Mouse (Mus musculus) yolk sac, embryonic 10.5 days (tissue): ENCODE data around the gene Krt12.

Experiments used
- DNase-seq: peaks from one replicate; pipeline ENCODE4 v3.0.0-alpha.2; 2017; ENCODE audit warnings: low spot score

The Krt12 gene

DNA sequence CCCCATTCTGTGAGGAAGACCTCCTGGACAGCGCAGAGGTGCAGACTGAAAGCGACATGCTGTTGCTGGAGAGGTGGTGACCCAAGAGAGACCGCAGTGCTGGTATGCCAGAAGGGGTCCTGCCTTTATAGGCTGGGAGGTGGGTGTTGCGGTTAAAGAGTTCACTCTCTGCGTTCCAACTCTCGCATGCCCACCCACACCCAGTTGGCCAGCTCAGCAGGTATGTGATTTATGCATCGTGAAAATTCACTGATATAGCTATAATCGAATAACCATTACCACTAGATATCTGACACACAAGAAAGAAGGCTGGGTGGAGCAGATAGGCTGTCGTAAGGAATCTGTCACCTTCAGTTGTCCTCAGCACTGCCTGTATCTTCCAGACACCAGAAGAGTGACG lies at the start of gene Krt12:
TSS of gene Krt12 (minus strand) at position 101 of the 400 bp plus-strand sequence.
- DNase-seq: no peak

DNA sequence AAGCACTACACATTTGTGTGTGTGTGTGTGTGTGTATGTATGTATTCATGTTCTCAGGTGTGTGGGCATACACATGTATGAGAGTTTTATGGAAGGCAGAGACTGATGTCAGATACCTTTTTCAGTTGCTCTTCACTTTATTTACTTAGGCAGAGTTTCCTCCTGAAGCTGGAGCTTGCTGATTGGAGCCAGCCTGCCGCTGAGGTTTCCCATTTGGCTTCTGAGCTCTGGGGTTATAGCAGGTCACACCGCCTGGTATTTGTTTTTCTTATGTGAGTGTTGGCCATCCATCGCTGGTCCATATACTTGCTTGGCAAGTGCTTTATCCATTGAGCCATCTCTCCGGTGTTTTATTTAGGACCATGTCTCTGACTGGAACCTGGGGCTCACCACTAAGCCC lies 47.2 kb upstream of the Krt12 start:
- no peak for DNase-seq

DNA sequence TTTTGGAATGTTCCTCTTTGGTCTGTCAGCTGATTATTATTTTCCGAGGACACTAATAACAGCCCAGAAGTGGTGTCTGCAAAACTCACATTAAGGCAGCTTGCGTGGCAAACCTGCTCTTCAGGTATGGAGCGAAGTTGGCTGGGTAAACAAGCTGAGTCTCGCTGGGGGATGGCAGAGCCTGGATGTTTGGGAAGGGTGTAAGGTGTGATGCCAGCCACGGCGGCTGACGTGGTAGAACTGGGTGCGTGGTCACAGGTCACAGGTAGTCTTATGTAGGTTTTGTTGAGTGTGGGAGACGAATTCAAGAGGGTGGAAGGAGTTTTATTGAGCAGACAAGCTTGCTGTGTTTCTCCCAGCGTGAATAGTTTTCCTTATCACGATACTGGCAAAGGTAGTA lies 46.5 kb upstream of the Krt12 start:
- no peak for DNase-seq

DNA sequence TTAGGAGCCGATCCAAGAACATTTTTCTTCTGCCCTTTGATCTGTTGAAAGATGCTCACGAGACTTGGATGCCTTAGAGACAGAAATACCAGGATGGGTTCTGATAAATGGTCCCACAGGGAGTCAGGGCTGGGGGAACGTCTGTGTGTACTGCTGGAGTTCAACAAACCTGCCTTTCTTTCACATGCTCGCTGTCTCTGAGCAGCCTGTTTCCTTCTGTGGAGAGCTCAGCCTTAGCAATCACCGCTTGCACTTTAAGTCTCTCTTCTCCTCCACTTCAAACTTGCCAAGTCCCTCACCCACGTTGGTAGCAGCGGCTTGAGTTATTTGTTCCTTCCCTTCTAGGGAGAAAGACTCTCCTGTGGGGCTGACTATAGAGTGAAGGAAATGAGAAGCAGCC lies 44.3 kb upstream of the Krt12 start:
- DNase-seq: no peak

DNA sequence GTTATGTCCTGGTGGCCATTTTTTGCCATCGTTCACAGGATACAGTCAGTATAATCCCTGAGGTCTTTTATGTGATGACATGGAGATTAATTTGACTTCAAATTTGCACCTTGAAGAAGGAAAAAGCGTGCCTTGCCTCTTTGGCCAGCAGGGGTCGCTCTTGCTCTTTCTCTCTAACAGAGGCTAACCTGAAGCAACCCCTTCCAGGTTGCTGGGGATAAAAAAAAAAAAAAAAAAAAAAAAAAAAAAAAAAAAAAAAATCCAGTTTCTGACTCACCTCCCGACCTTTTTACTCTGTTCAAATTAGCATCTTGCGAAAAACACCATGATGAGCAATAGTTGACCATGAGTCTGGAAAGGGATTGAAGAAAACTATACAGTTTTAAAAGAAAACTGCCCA lies 42.8 kb upstream of the Krt12 start:
- peak; percentile 65 for DNase-seq

DNA sequence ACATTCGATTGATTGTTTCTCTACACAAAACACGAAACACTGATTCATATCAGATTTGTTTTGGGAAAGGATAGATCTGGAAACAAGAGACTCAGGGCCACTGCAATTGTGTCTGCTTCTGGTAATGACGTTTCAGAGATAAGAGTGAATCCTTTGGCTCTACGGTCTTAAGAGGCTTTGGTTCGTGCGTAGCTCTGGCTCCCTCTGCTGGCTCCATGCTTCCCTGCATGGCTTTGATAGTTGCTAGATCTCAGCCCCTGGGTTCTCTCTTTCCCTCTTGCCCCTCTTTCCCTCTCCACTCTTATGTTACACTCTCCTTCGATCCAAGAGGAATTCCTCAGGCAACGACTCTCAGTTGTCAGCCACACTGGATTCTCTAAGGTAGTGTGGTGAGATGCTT lies 41.1 kb upstream of the Krt12 start:
- DNase-seq: peak; percentile 61

DNA sequence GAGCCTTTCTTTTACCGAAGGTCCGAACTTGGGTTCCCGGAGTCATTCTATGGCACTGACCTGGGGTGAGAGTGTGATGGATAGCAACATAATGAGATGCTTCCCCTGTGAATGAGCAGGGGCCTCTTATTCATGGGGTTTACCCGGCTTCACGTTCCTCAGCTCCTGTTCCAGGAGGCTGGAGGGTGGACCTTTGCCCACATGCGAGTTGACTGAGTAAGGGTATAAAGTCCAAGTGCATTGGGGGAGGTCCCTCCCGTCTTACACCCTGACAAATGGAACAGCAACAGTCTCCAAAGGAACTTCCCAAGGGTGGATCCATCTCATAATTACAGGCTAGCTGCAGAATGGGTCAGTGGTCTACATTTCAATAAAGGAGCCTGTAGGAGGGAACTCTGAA lies 39.7 kb upstream of the Krt12 start:
- DNase-seq: peak; percentile 76

DNA sequence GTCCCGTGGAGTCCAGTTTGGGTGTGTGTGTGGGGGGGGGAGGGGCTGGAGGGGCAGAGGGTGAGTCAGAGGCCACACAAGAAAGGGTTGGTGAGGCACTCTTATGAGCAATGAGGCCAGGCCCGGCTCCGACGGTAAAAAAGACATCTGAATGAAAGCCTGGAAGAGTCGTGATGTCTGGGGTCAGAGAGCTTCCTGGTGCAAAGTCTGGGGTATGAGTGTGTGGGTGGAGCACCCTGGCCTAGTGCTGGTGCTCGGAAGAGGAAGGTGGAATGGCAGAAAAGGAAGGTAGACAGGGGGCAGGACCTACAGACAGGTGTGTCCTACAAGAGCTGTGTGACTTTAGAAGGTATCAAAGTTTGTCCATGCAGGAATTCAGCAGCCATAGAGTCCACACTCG lies 36.8 kb upstream of the Krt12 start:
- DNase-seq: no peak

DNA sequence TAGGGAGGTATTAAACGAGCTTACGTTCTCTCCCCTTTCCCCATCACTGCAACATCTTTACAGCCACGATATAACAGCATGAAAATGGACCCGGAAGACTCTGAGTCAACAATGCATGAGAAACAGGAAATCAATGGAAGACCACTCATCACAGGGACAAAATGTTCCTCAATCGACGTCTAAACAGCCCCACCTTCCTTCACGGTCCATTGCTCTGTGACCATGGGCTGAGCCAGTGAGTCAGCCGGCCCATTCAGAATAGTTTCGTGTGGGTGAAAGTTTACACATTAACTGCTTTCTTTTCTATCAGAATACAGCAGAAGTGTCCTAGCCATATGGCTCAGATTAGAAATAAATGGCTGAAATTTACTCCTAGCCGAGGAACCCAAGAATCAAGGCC lies 32.7 kb upstream of the Krt12 start:
- DNase-seq: no peak

DNA sequence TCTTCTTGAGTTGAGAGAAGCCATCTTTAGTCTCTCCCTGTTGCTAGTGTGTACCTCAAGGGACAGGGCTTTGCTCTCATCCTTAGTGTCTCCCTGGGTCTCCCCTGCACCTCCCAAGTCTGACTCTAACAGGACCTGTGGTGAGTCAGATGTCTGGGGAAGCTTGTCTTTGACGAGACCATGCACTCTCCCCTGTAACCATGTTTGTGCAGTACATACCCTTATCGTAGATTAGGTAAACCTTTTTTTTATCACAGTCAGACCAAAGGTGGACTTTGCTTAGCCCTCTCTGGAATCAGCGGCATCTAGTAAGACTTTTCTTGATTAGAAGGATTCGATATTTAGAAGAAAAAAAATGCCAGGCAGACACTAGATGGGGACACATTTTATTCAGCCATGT lies 32.0 kb upstream of the Krt12 start:
- DNase-seq: peak; percentile 42

DNA sequence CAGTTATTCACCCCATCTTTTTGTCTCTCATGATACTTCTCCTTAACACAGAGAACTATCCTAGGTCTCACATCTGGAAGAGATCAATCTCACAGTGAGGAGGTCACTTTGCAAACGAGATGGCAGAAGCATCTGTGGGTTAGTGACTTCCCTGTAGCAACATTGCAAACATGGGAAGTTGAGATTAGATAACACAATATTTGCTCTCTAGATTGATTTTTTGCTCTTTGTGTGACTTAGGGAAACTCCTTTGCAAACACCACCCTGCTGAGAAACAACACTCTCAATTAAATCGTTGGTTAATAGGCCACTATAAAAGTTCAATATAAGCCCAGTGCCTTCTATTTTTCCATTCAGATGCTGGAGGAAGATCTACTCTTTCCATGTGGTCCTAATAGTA lies 26.7 kb upstream of the Krt12 start:
- no peak for DNase-seq

DNA sequence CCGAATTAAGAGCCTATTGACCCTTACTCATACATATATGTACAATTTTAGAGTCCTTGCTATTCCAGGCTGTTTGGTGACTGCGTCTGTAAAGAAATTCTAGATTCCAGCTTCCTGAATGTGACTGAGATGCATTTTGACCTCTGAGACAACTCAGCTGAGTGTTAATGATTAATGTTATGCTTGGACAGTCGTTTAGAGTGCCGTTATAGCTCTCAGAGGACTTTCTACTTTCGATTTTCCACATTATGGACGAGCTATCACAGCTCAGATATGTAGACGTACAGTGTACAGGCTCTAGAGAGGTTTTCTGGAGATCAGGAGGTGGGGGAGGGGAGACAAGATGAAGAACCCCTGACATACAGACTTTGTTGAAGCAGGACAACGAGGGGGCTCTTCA lies 19.2 kb upstream of the Krt12 start:
- DNase-seq: peak; percentile 36

DNA sequence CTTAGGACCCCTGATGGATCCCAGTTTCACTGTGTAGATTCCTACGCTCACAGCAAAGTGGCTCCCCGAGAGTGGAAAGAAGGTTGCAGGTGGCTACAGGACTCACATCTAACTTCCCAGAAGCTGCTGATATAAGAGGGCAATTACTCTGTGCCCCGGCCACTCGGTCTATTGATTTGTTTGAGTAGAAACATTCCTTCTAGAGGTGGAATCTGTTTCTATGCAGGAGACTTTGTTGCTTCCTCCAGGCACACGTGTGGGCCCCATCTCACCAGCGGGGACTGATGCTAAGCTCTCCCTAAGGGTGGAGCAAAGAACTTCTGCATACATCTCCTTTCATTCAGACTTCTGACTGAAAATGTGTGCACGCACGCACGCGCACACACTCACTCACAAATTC lies 17.4 kb upstream of the Krt12 start:
- DNase-seq: peak; percentile 34

DNA sequence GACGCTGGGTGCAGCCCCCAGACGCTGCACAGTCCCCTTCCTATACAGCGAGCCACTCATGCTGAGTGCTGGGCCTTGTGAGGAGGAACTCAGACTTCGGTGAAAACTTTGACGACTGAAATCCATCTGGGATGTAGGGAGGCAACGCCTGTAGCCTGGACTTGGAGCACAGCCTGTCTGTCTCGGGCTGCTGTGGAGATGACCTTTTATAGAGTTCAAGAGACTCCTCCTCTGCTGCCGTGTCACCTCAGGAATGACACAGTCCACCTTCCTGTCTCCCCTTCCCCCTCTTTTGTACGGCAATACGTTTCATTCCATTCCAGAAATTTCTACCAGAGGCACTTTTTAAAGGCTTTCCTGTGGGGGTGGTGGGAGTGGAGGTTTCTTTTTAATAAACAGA lies 15.9 kb upstream of the Krt12 start, which contains the start of gene Krt20:
TSS of gene Krt20 (minus strand) at position 179 of the 400 bp plus-strand sequence.
- DNase-seq: peak; percentile 64

DNA sequence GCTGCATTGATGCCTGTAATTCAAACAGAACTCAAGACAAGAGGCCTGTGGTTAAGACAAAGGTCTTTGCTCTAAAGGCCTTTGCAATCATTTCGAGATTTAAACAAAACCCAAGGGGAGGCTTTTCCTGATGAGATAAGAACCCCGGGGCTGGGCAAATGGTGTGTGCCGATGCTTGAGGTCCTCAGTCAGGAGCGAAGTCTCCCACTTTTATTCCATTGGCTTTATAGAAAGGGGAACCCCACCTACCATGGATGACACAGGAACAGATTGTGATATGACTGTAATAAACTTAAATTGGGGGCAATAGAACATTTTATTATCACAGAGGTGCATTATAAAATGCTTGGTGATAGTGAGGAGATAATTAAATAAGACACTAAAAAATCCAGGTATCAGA lies 14.6 kb upstream of the Krt12 start:
- DNase-seq: no peak

DNA sequence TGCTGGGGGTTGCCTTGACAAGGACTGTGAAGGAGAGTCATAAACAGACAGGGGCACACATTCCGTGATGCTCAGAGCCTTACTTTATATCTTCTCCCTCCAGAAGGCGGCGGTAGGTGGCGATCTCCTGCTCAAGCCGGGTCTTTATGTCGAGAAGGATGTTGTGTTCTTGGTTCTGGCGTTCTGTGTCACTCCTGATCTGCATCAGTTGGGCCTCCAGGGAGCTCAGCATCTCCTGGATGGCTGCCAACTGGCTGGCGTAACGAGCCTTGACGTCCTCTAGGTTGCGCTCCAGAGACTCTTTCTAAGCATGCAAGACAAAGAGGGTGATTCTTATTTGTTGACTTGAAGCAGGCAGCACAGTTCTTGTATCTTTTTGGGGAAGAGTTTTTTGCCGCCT lies 8.6 kb upstream of the Krt12 start:
- peak; percentile 5 for DNase-seq

DNA sequence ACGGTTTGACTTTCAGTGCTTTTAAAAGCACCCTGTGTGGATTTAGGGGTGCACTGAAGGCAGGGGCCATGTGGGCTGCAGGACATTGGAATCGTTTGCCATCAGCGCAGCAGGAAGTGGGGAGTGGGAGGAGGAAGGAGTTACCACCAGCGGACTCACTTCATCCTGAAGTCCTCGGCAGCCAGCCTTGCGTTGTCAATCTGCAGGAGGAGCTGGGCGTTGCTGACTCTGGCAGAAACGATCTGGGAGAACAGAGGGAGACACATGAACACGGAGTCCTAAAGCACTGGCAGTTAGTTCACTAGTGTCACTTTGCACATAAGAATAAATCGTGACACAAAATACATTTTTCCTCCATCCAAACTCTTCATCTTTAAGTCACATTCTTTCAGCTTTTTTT lies 1.5 kb downstream of the Krt12 start:
- DNase-seq: no peak

DNA sequence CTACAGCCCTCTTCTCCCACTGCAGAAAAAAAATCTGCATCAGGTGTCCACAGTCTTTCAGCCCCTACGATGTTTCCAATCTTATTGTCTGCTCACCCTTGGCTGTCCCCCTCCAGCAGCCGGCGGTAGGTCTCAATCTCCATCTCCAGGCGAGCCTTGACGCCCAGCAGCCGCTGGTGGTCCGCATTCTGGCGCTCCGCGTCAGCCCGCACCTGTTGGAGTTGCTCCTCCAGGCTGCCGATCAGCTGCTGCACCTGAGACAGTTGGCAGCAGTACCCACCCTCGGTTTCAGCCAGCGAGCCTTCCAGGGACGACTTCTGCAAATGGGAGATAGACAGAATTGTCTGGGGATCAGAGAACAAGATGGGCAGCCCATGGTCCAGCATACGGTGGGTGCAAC lies 4.2 kb downstream of the Krt12 start:
- no peak for DNase-seq

DNA sequence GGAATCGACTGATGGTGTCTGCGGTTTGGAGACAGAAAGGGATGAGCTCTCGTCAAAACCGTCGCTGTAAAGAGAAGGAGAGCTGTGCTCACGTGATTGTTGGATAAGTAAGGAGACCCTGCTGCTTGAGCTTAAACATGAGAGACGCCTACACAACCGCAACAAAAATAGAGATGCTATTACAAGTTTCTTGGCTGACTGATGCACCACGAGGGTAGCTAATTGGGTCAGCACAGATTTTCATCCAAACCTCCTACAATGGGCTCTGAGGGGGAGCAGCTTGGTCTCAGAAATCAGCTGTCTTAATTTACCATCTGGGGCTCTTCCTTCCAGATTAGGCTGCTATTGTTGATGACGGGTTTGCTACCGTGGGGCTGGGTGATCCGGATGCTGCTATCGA lies 5.2 kb downstream of the Krt12 start:
- no peak for DNase-seq

DNA sequence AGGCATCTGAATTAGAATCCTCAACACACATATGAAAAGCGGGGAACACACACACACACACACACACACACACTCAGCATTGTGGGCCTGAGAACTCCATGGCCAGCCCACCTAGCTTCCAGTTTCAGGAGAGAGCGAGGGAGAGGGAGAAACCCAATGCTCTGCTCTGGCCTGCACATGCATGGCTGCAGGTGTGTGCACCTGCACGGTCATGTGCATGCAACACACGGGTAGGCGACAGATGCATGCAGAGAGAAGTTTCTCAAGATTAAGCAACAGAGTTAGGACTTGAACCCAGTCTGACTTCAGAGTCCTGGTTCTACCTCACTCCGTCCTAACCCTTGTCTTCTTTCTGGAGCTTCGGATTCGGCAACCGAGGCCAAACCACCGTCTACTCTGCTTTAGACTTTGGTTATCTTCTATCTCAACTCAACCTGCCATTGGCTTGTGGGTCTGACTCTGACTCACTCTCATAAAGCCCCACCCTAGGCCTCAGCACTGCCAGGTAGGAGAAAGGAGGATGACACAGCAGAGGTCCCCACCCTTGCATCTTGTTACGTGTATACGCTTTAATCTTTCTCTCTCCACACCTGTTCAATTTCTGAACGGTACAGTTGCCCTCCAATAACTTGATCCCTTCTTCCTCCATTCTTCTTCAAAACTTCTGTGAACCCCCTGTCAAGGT lies 7.5 kb downstream of the Krt12 start:
- no peak for DNase-seq

DNA sequence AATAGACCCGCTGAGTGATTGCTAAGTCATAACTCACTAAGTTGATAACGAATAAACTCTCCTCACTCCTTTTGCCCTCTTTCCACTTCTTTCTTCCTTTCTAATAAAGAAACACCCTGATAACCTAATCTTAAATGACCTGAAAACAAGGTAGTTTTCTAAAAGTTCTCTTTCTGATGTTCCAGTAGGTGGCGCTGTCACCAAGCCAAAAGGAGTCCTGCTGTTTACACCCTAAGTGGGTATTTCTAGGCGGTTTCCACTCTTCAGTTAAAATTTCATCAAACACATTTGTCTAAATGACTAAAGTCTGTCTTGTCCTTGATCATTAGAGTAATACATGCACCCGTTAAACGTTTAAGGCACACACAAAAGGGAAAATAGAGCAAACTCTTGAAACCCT lies 8.8 kb downstream of the Krt12 start:
- peak; percentile 9 for DNase-seq

DNA sequence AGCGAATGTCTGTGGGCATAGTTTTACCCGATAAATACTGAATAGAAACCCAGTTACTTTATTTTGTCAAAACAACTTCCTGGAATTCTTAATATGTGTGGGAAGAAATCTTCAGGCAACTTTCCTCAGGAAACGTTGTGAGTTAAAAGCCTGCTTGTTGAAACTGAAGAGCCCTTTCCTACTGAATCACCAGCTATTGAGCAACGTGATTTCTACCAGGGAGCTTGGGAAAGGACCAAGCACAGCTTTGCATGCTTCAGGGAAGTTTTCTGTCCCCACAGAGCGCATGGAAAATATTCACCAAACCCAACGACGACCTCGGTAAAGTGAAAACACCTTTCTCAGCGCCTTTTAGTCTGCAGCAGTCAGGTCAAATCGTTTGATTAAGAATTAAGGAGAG lies 15.9 kb downstream of the Krt12 start:
- DNase-seq: no peak

DNA sequence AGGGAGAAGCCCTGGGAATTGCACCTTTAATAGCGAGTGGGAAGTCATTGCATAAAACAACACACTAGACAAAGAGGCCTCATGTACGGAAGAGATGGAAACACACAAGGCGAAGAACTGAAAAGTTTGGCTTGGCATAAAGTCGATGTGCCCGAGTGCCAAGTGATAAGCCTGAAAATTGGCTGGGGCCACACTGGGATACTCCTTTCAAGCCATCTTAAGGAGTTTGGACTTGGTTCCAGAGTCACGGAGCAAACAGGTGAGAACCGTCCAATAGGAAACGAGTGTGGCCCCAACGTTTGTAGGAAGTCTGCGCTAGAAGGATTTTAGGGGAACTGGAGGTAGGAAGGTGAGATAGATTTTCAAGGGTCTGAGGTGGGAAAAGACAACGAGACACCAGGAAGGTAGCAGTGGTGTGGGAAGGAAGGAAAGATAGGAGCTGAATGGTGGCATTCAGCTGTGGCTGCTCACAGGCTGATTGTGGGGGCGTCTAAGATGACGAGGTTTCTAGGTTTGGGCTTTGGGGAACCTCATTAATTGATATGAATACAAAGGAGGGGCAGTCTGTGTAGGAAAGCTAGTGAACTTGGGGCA lies 22.0 kb downstream of the Krt12 start:
- no peak for DNase-seq

DNA sequence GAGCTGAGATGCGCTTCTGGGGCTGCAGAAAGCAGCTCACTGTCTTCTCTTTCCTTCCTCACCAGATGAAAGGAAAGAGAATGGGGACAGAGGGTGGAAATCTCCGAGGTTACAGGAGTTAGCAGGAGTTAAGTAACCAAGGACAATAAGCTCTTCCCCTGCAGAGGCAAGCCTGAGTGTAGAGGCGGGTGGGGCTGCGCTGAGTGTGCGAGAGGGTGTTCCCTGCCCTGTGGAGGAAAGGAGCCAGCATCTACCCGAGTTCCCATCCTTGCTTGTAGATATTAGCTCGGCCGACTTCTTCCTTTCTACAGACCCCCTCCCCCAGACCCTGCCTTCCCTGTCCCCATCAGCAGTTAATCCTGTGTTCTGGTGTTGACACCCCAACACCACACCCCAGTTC lies 23.2 kb downstream of the Krt12 start:
- DNase-seq: no peak
